Mouse (Mus musculus): ENCODE results near the gene Igf2bp2. TPM values are rescaled to one million over a fixed set of nuclear protein-coding genes. Genes with fewer than 3 reads are reported as not detected.

The Igf2bp2 gene
- polyA plus RNA-seq, 1 experiment = 89.0 TPM

GRCm38 (mm10) chr16:22009596-22009995 is 153.5 kb downstream of the Igf2bp2 start:
- H3K27me3 ChIP-seq (ENCODE audit: control insufficient read depth, insufficient read depth, low read length, poor library complexity, severe bottlenecking) = no peaks in the 10 kb centered on the region

GRCm38 (mm10) chr16:22009099-22009584 is 154.0 kb downstream of the Igf2bp2 start, which contains the start of gene Senp2:
Gene Senp2, plus strand, starts transcription at chr16:22009484.
- Histone ChIP-seq H3K27ac (ENCODE audit: insufficient read depth, low read length) (no peak within 1 kb of the TSS), H3K9ac (ENCODE audit: low read depth, poor library complexity, severe bottlenecking) (peak within 1 kb of the TSS; percentile 88), H3K4me3 (ENCODE audit: low read depth, low read length) (peak within 1 kb of the TSS; percentile 94), H3K9me3 (replicated peaks; ENCODE audit: control insufficient read depth, insufficient read depth, low read length, poor library complexity, severe bottlenecking) (no peaks in the 10 kb centered on the region), H3K4me1 (ENCODE audit: control insufficient read depth, insufficient read depth, low read length) (no peaks in the 10 kb centered on the region), H3K36me3 (ENCODE audit: control insufficient read depth, insufficient read depth, low read length, poor library complexity, severe bottlenecking) (no peaks in the 10 kb centered on the region), H3K27me3 (ENCODE audit: control insufficient read depth, insufficient read depth, low read length, poor library complexity, severe bottlenecking) (no peaks in the 10 kb centered on the region)
- TF ChIP-seq CTCF (IDR thresholded peaks at IDR 0.05; ENCODE audit: low read depth, low read length) = no peak
- no peak for TF ChIP-seq POLR2A (IDR thresholded peaks at IDR 0.05; ENCODE audit: insufficient read depth, low read length)
- TF ChIP-seq EP300 (IDR thresholded peaks at IDR 0.05; ENCODE audit: insufficient read depth, low read depth, low read length) = no peak

More at GRCm38 (mm10) chr16:22009596-22009995, 153.5 kb downstream of the Igf2bp2 start:
- Histone ChIP-seq H3K27ac (ENCODE audit: insufficient read depth, low read length) (no peak overlapping the region), H3K4me3 (ENCODE audit: low read depth, low read length) (peak overlapping the region; percentile 94), H3K4me1 (ENCODE audit: control insufficient read depth, insufficient read depth, low read length) (no peaks in the 10 kb centered on the region), H3K9me3 (replicated peaks; ENCODE audit: control insufficient read depth, insufficient read depth, low read length, poor library complexity, severe bottlenecking) (no peaks in the 10 kb centered on the region), H3K36me3 (ENCODE audit: control insufficient read depth, insufficient read depth, low read length, poor library complexity, severe bottlenecking) (no peaks in the 10 kb centered on the region), H3K9ac (ENCODE audit: low read depth, poor library complexity, severe bottlenecking) (peak overlapping the region; percentile 88)
- TF ChIP-seq EP300 (IDR thresholded peaks at IDR 0.05; ENCODE audit: insufficient read depth, low read depth, low read length) (no peak), CTCF (IDR thresholded peaks at IDR 0.05; ENCODE audit: low read depth, low read length) (no peak), POLR2A (IDR thresholded peaks at IDR 0.05; ENCODE audit: insufficient read depth, low read length) (no peak)

Other genes with a start within 250 kb of the Igf2bp2 start
- 10.8 and 14.3 TPM in 2 replicates for gene Tmem41a, start 215.7 kb downstream of the Igf2bp2 start, polyA plus RNA-seq (2011; ENCODE audit: insufficient read depth, insufficient read length, low read depth, missing spikeins)
- gene Liph, start 167.6 kb downstream of the Igf2bp2 start, polyA plus RNA-seq (2011; ENCODE audit: insufficient read depth, insufficient read length, low read depth, missing spikeins) = 7.9 and 11.2 TPM in 2 replicates
- 79.8 and 87.9 TPM in 2 replicates for gene Senp2, start 153.8 kb downstream of the Igf2bp2 start, polyA plus RNA-seq (2011; ENCODE audit: insufficient read depth, insufficient read length, low read depth, missing spikeins)
- gene Tra2b, start 102.7 kb upstream of the Igf2bp2 start, polyA plus RNA-seq (2011; ENCODE audit: insufficient read depth, insufficient read length, low read depth, missing spikeins) = 380 and 381 TPM in 2 replicates

Measured in ES-Bruce4 (cell line).